Mouse (Mus musculus) myocyte (in vitro differentiated cells): ENCODE measurements around the gene 4922502D21Rik. TPM values are rescaled to one million over a fixed set of nuclear protein-coding genes. Genes with fewer than 3 reads are reported as not detected.

Experiments used
- H3K27me3 ChIP-seq: one replicate; pipeline ENCODE4 v1.6.1; 2011; ENCODE audit not compliant: control insufficient read depth, insufficient read depth, insufficient read length
- H3K36me3 ChIP-seq: one replicate; pipeline ENCODE4 v1.6.1; 2011; ENCODE audit not compliant: control insufficient read depth, insufficient read depth
- H3K4me2 ChIP-seq: one replicate; pipeline ENCODE4 v1.6.1; 2011; ENCODE audit warnings: low read depth, control low read depth
- H3K4me3 ChIP-seq: one replicate; pipeline ENCODE4 v1.5.1; 2011; ENCODE audit warnings: mild to moderate bottlenecking, control low read depth, moderate library complexity
- H3K79me2 ChIP-seq: one replicate; pipeline ENCODE4 v1.6.1; 2011; ENCODE audit not compliant: control insufficient read depth, insufficient read depth
- H3ac ChIP-seq: one replicate; pipeline ENCODE4 v1.6.1; 2011; ENCODE audit not compliant: control insufficient read depth, insufficient read length
- CEBPB ChIP-seq: IDR thresholded peaks from 2 replicates; pipeline ENCODE4 v1.6.1; 2011; ENCODE audit warnings: mild to moderate bottlenecking, moderate library complexity; ENCODE audit not compliant: poor library complexity, insufficient read depth, severe bottlenecking
- E2F4 ChIP-seq: IDR thresholded peaks from one replicate; pipeline ENCODE4 v1.6.1; 2011; ENCODE audit warnings: mild to moderate bottlenecking, control low read depth, moderate library complexity; ENCODE audit not compliant: insufficient read depth
- MAX ChIP-seq: IDR thresholded peaks from one replicate; pipeline ENCODE4 v1.6.1; 2011; ENCODE audit warnings: low read depth, mild to moderate bottlenecking, control low read depth
- MYOD1 ChIP-seq, 3 experiments: IDR thresholded peaks; one replicate each; pipeline ENCODE4 v1.6.1; 2011; ENCODE audit warnings: control low read depth in 2 of 3, low read depth in 2 of 3, mild to moderate bottlenecking in 2 of 3, moderate library complexity in 1 of 3; ENCODE audit not compliant: insufficient read length in 2 of 3, control insufficient read depth in 1 of 3
- MYOG ChIP-seq, 3 experiments: IDR thresholded peaks; one replicate each; pipeline ENCODE4 v1.6.1; 2011; ENCODE audit warnings: control low read depth in 2 of 3, low read depth in 2 of 3, mild to moderate bottlenecking in 2 of 3; ENCODE audit not compliant: insufficient read length in 2 of 3, control insufficient read depth in 1 of 3, insufficient read depth in 1 of 3
- POLR2A ChIP-seq: IDR thresholded peaks from one replicate; pipeline ENCODE4 v1.6.1; 2011; ENCODE audit warnings: low read depth, mild to moderate bottlenecking, control low read depth, moderate library complexity; ENCODE audit not compliant: insufficient read length
- POLR2AphosphoS2 ChIP-seq: IDR thresholded peaks from one replicate; pipeline ENCODE4 v1.6.1; 2011; ENCODE audit warnings: low read depth, control low read depth; ENCODE audit not compliant: insufficient read length
- REST ChIP-seq: IDR thresholded peaks from one replicate; pipeline ENCODE4 v1.6.1; 2011; ENCODE audit warnings: mild to moderate bottlenecking, control low read depth, moderate library complexity; ENCODE audit not compliant: insufficient read depth, insufficient read length
- SRF ChIP-seq: IDR thresholded peaks from one replicate; pipeline ENCODE4 v1.6.1; 2011; ENCODE audit warnings: low read depth; ENCODE audit not compliant: control insufficient read depth, insufficient read length
- TCF12 ChIP-seq: IDR thresholded peaks from one replicate; pipeline ENCODE4 v1.6.1; 2011; ENCODE audit warnings: mild to moderate bottlenecking, control low read depth; ENCODE audit not compliant: poor library complexity, insufficient read depth, severe bottlenecking
- TCF3 ChIP-seq: IDR thresholded peaks from one replicate; pipeline ENCODE4 v1.6.1; 2011; ENCODE audit warnings: low read depth, control low read depth; ENCODE audit not compliant: insufficient read length
- USF1 ChIP-seq: IDR thresholded peaks from one replicate; pipeline ENCODE4 v1.6.1; 2011; ENCODE audit warnings: low read depth, mild to moderate bottlenecking, control low read depth, moderate library complexity
- polyA plus RNA-seq: library from polyadenylated mRNA; unstranded; fragments of >200 nt; fragmentation: generic; extraction: Trizol; gene quantifications from one replicate; pipeline ENCODE4 v1.2.1, GENCODE M21; 2012; ENCODE audit warnings: missing spikeins

The 4922502D21Rik gene
- polyA plus RNA-seq, 1 experiment = not detected

- peak overlapping the region; percentile 52 for H3K4me2 ChIP-seq
- no peak overlapping the region for H3K4me3 ChIP-seq
- H3K36me3 ChIP-seq = no peaks in the 10 kb centered on the region
- H3K79me2 ChIP-seq = no peaks in the 10 kb centered on the region
- no peak overlapping the region for H3ac ChIP-seq
- no peak for TF ChIP-seq TCF3
- no peak for TF ChIP-seq USF1
- no peak for TF ChIP-seq E2F4
- peak in 1 of 3 experiments; percentile 79 for TF ChIP-seq MYOD1 (IDR thresholded peaks at IDR 0.05; ENCODE audit: control insufficient read depth in 1 of 3, insufficient read length in 2 of 3, low read depth in 2 of 3)
- TF ChIP-seq MAX = no peak
- TF ChIP-seq CEBPB = peak; percentile 39; the same call in 1 of the 2 replicates
- peak; percentile 78 for TF ChIP-seq SRF
- peak; percentile 12 for TF ChIP-seq POLR2A
- TF ChIP-seq MYOG (IDR thresholded peaks at IDR 0.05; ENCODE audit: control insufficient read depth in 1 of 3, insufficient read depth in 1 of 3, insufficient read length in 2 of 3, low read depth in 2 of 3) = peak in 1 of 3 experiments; percentile 63
- no peaks in the 10 kb centered on the region for H3K27me3 ChIP-seq
Measured at GRCm38 (mm10) chr6:129284384-129285104, 47.1 kb downstream of the 4922502D21Rik start.

- Histone ChIP-seq H3K4me3 (no peak overlapping the region), H3K79me2 (no peaks in the 10 kb centered on the region), H3ac (no peak overlapping the region), H3K4me2 (no peak overlapping the region), H3K36me3 (no peaks in the 10 kb centered on the region), H3K27me3 (no peaks in the 10 kb centered on the region)
- TF ChIP-seq MYOG (IDR thresholded peaks at IDR 0.05; ENCODE audit: control insufficient read depth in 1 of 3, insufficient read depth in 1 of 3, insufficient read length in 2 of 3, low read depth in 2 of 3) (no peak), USF1 (no peak), E2F4 (no peak), POLR2AphosphoS2 (no peak), POLR2A (no peak), TCF3 (no peak), MYOD1 (IDR thresholded peaks at IDR 0.05; ENCODE audit: control insufficient read depth in 1 of 3, insufficient read length in 2 of 3, low read depth in 2 of 3) (no peak), REST (no peak), CEBPB (no peak), SRF (no peak), MAX (no peak), TCF12 (no peak)
Measured at GRCm38 (mm10) chr6:129283271-129283670, 48.3 kb downstream of the 4922502D21Rik start.

GRCm38 (mm10) chr6:129276483-129276882, 55.1 kb downstream of the 4922502D21Rik start:
- no peak for TF ChIP-seq TCF12
- TF ChIP-seq SRF = no peak
- TF ChIP-seq MAX = no peak
- TF ChIP-seq MYOD1 (IDR thresholded peaks at IDR 0.05; ENCODE audit: control insufficient read depth in 1 of 3, insufficient read length in 2 of 3, low read depth in 2 of 3) = no peak
- TF ChIP-seq REST = no peak
- no peak for TF ChIP-seq TCF3
- TF ChIP-seq POLR2A = no peak
- no peak for TF ChIP-seq USF1
- no peak for TF ChIP-seq POLR2AphosphoS2
- TF ChIP-seq CEBPB = no peak
- no peak for TF ChIP-seq E2F4
- Histone ChIP-seq H3K36me3 (no peaks in the 10 kb centered on the region), H3K79me2 (no peaks in the 10 kb centered on the region), H3ac (no peak overlapping the region), H3K27me3 (no peaks in the 10 kb centered on the region), H3K4me3 (no peak overlapping the region), H3K4me2 (no peak overlapping the region)

GRCm38 (mm10) chr6:129275624-129276203, 55.9 kb downstream of the 4922502D21Rik start:
- no peak overlapping the region for H3K4me3 ChIP-seq
- no peak for TF ChIP-seq TCF12
- TF ChIP-seq USF1 = no peak
- TF ChIP-seq SRF = no peak
- no peak for TF ChIP-seq MYOG (IDR thresholded peaks at IDR 0.05; ENCODE audit: control insufficient read depth in 1 of 3, insufficient read depth in 1 of 3, insufficient read length in 2 of 3, low read depth in 2 of 3)
- no peak for TF ChIP-seq MAX
- no peak for TF ChIP-seq TCF3
- no peak for TF ChIP-seq CEBPB
- no peak for TF ChIP-seq REST
- no peak for TF ChIP-seq E2F4
- TF ChIP-seq POLR2AphosphoS2 = no peak
- TF ChIP-seq MYOD1 (IDR thresholded peaks at IDR 0.05; ENCODE audit: control insufficient read depth in 1 of 3, insufficient read length in 2 of 3, low read depth in 2 of 3) = no peak
- no peak for TF ChIP-seq POLR2A
- H3K4me2 ChIP-seq = peak overlapping the region; percentile 43
- H3K36me3 ChIP-seq = no peaks in the 10 kb centered on the region
- H3K27me3 ChIP-seq = no peaks in the 10 kb centered on the region
- H3K79me2 ChIP-seq = no peaks in the 10 kb centered on the region
- no peak overlapping the region for H3ac ChIP-seq
